Mouse (Mus musculus) left cerebral cortex, postnatal 14 days (tissue): ENCODE results near the gene Olfr1198. TPM values are rescaled to one million over a fixed set of nuclear protein-coding genes. Genes with fewer than 3 reads are reported as not detected.

ENCODE experiments used
- DNase-seq, 2 experiments: peaks; one replicate each; pipeline ENCODE4 v3.0.0; 2021 to 2022; ENCODE audit warnings: low spot score in 2 of 2, mixed read lengths in 1 of 2
- intact Hi-C: fragments of 180-260 bp; cut with DNase I; formaldehyde crosslinking; loops from one replicate; pipeline ENCODE4 v1.15.1; 2025
- long read RNA-seq, 2 experiments: library from polyadenylated mRNA; stranded (forward); transcript quantifications; one replicate each; pipeline ENCODE4 v2.0.0; 2021
- total RNA-seq, 2 experiments: library from RNA; stranded (reverse); gene quantifications; 2 replicates each; pipeline ENCODE4 v1.2.3; 2021

Gene Olfr1198
- total RNA-seq: not detected
- long read RNA-seq, experiment 1: 0 reads
- long read RNA-seq, experiment 2: 0 reads

- DNase-seq: no peak
- intact Hi-C loops: no loop called here
Measured at GRCm38 (mm10) chr2:88751270-88751669, at the start of gene Olfr1198. Olfr1198 (minus strand) TSS chr2:88751370.

- intact Hi-C loops: no loop called here
Measured at GRCm38 (mm10) chr2:88792736-88793135, 41.6 kb upstream of the Olfr1198 start, which contains the start of gene Olfr1201. Olfr1201 (plus strand) TSS chr2:88793036.

GRCm38 (mm10) chr2:88770388-88770787, 19.2 kb upstream of the Olfr1198 start, which contains the start of gene Olfr1200:
Olfr1200 (minus strand) TSS chr2:88770488.
- DNase-seq: no peak
- intact Hi-C loops: no loop called here

More at GRCm38 (mm10) chr2:88792736-88793135, 41.6 kb upstream of the Olfr1198 start, which contains the start of gene Olfr1201:
- no peak for DNase-seq

GRCm38 (mm10) chr2:88760369-88760768, 9.2 kb upstream of the Olfr1198 start, which contains the start of gene Olfr1199:
Olfr1199 (minus strand) TSS chr2:88760469.
- no peak for DNase-seq
- intact Hi-C loops: no loop called here

- DNase-seq: no peak
- intact Hi-C loops: no loop called here
Measured at GRCm38 (mm10) chr2:88743379-88743778, 7.8 kb downstream of the Olfr1198 start.

- DNase-seq: no peak
- intact Hi-C loops: no loop called here
Measured at GRCm38 (mm10) chr2:88732266-88732665, 18.9 kb downstream of the Olfr1198 start, which contains the start of gene Olfr1197. Olfr1197 (minus strand) TSS chr2:88732366.

- intact Hi-C loops: no loop called here
- DNase-seq: no peak
Measured at GRCm38 (mm10) chr2:88704497-88704896, 46.7 kb downstream of the Olfr1198 start, which contains the start of gene Olfr1196. Olfr1196 (minus strand) TSS chr2:88704597.

Other genes starting within 250 kb of the Olfr1198 start
- not detected for gene Olfr1186, start 232.8 kb downstream of the Olfr1198 start, total RNA-seq
- not detected for gene Olfr1188, start 194.4 kb downstream of the Olfr1198 start, total RNA-seq
- gene Olfr1189, start 164.9 kb downstream of the Olfr1198 start, total RNA-seq: not detected
- gene Olfr1191-ps1, start 110.8 kb downstream of the Olfr1198 start, total RNA-seq: not detected
- gene Olfr1192-ps1, start 102.9 kb downstream of the Olfr1198 start, total RNA-seq: not detected
- gene Olfr1193, start 75.7 kb downstream of the Olfr1198 start, total RNA-seq: not detected
- gene Olfr1195, start 62.2 kb downstream of the Olfr1198 start, total RNA-seq: not detected
- gene Olfr1196, start 46.8 kb downstream of the Olfr1198 start, total RNA-seq: not detected
- not detected for gene Olfr1197, start 19.0 kb downstream of the Olfr1198 start, total RNA-seq
- gene Olfr1199, start 9.1 kb upstream of the Olfr1198 start, total RNA-seq: not detected
- not detected for gene Olfr1200, start 19.1 kb upstream of the Olfr1198 start, total RNA-seq
- not detected for gene Olfr1201, start 41.7 kb upstream of the Olfr1198 start, total RNA-seq
- gene Olfr1202, start 63.1 kb upstream of the Olfr1198 start, total RNA-seq: not detected
- gene Olfr1205, start 78.4 kb upstream of the Olfr1198 start, total RNA-seq: not detected
- gene Olfr1204, start 97.9 kb upstream of the Olfr1198 start, total RNA-seq: not detected
- not detected for gene Olfr1206, start 111.9 kb upstream of the Olfr1198 start, total RNA-seq
- not detected for gene Olfr1208, start 150.9 kb upstream of the Olfr1198 start, total RNA-seq
- not detected for gene Olfr1209, start 163.8 kb upstream of the Olfr1198 start, total RNA-seq
- gene Olfr1211, start 186.7 kb upstream of the Olfr1198 start, total RNA-seq: not detected
- gene Olfr1212, start 202.6 kb upstream of the Olfr1198 start, total RNA-seq: not detected
- not detected for gene Gm13762, start 228.9 kb upstream of the Olfr1198 start, total RNA-seq
- not detected for gene Olfr1214, start 241.3 kb upstream of the Olfr1198 start, total RNA-seq